Mouse (Mus musculus) c-Kit-negative CD71-positive TER-119-positive erythroid progenitor cells, embryonic 14.5 days (primary cell): Measurements from ENCODE around the gene Pheta2.
"Not testable (repeated sequence)": the region's sequence is repeated elsewhere in the genome, so short reads cannot be mapped to it uniquely, and the experiment has no call there.

Source experiments
- DNase-seq: peaks from one replicate; pipeline ENCODE4 v3.0.0-alpha.2; 2013; ENCODE audit warnings: low read depth, low spot score

The Pheta2 gene

DNA sequence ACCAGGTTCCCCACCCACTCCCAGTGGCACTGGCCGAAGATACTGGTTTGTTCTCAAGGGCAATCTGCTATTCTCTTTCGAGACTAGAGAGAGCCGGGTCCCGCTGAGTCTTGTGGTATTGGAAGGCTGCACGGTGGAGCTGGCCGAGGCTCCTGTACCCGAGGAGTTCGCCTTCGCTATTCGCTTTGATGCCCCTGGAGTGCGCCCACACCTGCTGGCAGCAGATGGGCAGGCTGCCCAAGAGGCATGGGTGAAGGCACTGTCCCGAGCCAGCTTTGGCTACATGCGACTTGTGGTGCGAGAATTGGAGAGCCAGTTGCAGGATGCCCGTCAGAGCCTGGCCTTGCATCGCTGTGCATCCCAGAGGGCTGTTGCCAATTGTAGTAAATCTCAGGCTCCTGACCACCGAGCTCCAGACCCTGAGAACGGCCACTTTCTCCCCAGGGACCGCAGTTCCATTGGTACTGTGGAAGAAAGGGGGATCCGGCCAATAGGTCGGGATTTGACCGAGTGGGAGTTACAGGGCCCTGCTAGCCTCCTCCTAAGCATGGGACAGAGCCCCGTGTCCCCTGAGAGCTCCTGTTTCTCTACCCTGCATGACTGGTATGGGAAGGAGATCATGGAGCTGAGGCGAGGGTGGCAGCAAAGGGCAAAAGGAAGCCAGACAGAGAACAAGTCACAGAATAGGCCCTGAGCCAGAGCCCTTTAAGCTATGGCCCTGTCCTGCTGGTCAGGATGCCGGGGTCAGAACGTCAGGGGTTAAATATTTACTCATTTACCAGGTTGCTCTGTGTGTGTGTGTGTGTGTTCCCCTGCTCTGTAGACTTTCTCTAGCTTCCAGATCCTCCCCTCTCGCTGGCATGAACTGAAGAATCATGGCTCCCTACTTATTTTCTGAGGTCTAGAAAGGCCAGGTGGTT is 4.9 kb downstream of the Pheta2 start:
- DNase-seq, result no peak

DNA sequence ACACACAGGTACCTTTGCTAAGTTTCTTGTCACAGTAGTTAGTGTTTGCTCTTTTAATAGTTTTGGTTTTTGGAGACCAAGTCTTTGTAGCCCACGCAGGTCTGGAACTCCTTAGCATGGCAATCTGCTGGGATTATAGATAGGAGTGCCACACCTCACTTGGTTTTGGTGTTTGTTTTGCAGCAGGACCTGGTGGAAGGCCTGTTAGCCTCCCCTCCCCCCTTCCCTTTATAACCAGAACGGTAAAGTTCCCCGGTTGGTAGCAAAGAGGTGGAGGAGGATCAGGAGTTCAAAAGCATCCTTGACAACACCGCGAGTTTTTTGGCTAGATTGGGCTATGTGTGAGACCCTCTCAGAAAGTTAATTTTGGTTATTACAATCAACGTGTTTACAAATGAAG is 6.2 kb downstream of the Pheta2 start:
- no peak for DNase-seq

DNA sequence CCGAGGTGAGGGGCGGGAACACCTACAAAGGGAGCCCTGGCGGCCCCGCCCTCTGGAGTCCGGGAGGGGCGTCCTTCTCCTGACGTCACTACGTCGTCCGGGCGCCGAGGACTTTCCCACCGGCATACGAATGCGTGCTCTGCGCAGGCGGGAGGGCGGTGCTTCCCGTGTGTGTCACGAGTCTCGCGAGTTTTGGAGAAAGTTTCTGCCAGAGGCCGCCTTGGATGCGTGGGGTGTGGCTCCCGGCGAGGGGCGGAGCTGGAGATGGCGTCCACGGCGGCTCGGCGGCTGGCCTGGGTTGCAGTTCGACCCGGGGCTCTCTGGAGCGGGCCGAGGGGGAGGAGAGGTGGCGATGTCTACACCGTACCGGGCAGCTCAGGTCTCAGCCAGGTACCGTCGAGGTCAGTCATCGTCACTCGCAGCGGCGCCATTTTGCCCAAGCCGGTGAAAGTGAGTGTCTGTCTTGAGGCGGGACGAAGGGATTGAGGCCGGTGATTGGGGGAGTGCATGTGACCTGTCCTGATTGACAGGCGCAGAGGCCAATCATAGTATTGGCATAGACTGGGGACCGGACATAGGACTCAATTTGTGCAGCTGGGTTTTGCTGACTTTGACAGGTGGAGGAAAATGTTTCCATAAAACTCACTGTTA is 7.2 kb downstream of the Pheta2 start:
- peak; percentile 99 for DNase-seq

DNA sequence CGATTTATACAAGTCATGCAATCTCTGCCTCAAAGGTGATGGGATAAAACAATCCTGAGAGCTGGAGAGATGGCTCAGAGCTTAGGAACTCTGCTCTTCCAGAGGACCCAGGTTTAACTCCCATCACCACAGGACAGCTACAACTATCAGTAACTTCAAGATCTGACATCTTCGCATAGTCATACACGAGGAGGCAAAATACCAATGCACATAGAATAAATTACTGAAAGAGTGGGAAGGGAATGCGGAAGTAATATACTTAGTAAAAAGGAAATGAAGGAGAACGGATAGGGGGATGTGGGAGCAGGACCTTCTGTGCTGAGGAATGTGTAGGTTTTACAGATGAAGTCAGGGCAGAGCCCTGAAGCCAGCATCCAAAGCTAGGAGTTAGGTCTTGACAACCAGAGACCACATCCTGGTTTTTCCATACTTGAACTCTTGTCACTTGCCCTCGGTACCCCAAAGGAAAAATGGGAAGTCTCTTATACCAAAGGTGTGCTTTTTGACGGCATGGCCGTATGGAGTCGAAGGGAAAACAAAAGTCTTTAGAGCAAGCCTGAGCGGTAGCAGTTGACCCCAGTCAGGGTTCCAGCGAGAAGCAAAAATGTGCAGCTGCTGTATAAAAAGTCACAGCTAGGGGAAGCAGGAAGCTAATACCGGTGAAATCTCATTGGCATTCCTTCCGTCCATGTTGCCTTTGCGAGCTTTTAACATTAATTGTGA is 8.0 kb downstream of the Pheta2 start:
- DNase-seq, result no peak

DNA sequence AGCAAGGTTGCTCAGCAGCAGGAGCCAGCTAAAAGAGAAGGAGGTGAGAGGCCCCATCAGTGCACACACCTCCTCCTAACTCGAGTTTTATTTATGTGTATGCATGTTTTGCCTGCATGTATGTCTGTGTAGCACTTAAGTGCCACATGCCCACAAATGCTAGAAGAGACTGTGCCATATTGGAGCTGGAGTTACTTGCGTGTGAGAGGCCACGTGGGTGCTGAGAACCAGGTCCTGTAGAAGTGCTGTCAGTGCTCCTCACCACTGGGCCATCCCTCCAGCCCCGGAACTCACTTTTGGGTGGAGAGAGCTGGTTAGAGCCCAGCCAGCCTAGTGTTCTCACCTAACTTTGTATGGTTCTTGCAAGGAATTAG is 8.5 kb downstream of the Pheta2 start:
- DNase-seq, result no peak

DNA sequence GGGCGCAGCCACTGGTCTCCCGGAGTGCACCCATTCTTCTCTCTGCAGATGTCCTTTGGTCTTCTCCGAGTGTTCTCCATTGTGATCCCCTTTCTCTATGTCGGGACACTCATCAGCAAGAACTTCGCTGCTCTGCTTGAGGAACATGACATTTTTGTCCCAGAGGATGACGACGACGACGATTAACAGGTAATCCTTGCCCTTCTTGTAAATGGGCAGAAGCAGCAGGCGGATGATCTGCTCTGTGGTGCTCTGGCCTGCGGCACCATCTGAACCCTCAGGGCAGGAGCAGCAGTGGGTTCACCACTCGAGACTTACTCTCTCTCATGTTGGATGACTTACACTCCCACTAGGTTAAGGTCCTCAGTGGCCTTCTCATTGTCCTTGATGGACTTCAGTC is 9.1 kb downstream of the Pheta2 start:
- no peak for DNase-seq

DNA sequence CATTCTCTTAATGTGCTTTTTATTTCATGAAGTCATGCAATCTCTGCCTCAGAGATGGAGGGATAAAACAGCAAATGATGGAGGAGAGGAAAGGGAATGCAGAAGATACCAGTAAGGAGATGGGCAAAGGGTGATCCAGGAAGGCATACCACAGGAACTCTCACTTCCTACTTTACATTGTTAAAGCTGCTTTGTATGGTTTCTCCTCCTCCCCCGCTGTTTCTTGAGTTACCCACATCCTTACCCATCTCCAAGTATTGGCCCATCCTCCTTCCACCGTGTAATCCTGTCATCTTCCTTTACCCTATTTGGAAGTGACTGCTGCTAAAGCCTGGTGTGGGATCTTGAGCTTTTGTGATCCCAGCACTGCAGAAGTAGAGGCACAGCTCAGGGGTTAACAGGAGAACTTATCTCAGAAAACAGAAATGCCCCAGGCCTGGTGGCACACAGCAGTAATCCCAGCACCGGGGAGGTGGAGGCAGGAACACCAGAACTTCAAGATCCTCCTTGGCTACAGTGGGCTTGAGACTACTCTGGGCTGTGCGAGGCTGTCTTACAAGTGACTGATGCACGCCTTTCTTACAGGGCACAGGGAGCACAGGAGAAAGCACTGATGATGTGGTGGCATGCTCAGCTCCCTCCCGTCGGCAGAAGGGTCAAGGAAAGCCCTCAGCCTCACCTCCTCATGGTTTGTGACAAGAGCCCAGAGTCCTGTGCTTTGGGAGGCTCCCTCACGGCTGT is 9.7 kb downstream of the Pheta2 start:
- no peak for DNase-seq

DNA sequence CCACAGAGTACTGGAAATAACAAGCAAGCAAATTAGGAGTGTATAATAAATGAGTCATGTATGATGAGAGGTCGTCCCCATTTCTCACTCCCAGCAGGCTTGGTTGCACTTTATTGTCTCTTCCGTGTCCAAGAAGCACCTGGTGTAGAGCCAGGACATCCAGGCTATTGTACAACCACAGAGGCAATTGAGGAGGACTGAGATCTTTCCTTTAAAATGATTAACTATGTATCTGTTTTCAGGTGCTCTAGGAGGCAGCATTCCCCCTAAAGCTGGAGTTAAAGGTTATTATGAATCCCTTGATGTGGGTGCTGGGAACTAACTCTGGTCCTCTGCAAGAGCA is 10.2 kb downstream of the Pheta2 start:
- DNase-seq, result no peak

DNA sequence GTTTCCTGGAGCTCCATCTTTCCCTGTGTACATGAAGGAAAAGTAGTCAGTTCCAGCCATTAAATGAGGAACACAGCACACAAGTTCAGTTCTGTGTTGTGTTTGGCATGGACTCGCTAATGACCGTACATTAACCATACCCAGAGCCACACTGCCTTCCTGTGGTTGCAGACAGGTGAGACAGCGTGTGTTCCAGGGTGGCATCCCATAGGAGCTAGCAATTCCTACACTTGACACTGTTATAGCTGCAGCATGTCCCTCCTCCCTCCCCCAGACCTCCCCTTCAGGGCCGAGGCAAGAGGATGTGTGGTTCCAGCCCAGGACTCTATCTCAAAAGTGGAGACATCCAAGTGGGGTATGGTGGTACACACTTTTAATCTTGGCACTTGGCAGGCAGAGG is 11.6 kb downstream of the Pheta2 start:
- no peak for DNase-seq

DNA sequence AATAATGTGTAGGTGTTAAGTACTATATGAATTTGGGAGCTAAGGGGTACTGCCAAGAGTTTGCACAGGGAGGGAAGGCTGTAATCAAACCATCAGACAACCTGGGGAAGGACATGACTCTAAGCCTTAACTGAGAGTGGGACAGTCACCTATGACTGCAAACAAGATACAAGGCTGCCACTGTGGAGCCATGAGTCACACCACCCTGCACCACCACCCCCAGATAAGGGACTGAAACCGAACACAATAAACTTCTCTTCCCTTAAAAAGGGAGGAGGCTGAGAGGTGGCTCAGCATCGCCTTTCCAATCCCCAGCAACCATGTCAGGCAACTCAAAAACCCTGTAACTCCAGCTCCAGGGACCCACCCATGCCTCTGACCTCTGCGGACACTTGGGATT is 12.7 kb downstream of the Pheta2 start:
- no peak for DNase-seq

DNA sequence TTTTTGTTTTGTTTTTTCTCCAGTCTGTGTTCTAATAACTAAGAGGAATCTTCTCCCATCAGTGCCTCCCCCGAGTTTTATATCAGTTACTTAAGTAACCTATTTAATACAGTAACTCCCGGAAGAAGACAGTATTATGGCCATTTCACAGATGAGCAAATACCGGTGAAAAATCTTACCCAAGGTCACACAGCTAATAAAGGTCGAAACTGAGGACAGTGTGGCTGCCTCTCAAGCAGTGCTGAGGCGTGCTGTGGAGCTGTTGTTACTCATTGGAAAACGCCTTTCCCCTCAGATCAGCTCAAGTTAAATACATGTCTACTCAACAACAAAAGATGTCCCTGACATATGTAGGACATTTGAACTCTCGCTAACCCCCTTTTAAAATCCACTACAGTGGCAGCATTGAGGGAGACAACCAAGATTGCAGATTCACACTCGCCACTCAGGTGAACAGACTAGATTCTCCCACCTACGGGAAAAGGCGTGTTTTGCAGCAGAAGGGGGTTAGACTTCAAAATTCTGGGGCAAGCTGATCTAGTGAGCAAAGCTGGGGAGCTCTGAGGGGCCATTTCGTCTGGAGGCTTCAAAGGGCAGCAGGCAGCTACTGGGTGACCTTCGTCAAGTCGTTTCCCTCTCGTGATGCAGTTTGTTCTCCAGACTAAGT is 14.5 kb downstream of the Pheta2 start:
- peak; percentile 26 for DNase-seq

DNA sequence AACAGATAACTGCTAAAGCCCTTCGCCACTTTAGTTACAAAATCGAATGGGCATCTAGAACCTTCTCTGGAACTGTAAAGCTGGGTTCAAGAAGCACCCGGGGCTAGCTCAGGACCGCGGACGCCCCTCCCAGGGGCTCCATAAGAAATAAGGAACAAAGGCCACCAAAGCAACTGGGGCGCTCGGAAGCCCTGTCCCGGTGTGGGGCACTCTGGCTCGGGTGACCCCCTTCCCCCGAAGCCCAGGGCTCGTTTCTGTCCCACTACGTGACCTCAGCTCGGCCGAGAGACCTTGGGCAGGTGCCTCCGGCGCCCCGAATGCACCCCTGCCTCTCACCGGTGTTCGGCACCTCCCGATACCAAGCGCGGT is 15.0 kb downstream of the Pheta2 start:
- no peak for DNase-seq

DNA sequence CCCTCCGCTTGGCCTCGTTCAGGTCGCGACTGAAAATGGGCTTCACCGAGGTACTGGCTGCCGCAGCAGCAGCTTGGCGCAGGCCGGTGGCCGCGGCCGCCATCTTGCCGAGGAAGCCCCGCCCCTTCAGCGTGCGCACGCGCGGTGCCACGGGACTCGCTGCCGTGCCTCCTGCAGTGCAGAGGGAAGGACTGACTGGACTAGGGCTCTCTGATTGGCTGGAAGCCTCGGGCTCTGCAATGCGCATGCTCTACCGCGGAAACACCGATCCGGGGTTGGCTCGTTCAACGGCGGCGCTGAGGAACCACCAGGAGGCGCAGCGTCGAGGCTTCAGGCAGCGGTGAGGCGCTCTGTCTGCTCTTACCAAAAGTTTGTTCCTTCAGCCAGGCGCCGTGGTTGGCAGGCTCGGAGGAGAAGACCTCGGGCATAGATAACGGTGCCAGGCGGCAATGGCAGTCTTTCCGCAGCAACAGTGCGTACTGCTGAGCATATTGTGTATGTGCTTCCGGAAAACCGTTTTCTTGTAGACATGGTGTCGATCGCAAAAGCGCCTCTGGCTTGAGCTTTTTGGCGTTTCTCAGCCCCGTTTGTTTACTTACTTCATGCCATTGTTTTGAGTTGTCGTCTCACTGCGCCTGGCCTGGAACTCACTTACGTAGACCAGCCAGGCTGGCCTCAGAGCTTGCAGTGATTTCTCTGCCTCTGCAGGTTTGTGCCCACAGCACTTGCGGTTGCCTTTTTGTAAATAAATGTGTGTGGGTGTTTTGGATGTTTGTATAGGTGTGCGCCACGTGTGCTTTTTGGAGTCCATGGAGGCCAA is 15.6 kb downstream of the Pheta2 start, which contains the start of gene Ndufa6:
TSS of gene Ndufa6 (minus strand) at position 197 of the 820 bp plus-strand sequence.
- peak; percentile 97 for DNase-seq

DNA sequence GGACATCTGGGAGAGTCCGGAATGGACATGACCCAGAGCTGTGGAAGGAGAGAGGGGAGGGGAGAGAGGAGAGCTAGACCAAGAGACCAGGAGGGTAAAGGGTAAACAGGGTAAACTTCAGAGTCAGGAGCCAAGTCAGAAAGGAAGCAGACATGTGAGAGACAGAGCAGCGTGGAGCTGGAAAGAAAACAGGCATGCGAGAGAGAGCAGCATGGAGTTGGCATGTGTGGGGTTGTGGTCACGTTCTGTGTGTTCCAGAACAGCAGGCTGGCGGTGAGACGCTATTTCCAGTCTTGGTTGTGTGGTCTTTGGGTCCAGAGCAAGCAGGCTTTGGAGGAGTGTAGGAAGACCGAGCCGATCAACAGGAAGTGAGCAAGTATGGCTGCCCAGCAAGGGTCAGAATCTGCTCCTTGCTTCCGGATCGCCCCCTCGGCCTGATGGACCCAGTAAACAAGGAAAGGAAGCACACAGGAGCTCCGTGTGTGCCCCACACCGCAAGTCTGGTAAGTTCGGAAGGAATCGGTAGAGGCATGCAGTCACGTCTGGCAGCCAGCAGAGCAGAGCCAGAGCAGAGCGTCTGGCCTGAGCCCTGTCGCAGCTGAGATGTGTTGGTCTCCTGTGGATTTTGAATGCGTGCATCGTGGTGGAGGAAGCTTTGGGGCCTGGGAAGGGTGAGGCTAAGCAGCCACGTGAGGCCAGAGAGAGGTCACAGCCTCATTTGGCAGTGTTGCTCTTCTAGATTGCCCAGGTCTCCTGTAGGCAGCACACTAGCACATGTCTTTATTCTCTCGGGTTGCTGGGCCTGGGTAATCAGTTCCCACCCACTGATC is 19.9 kb downstream of the Pheta2 start:
- no peak for DNase-seq

DNA sequence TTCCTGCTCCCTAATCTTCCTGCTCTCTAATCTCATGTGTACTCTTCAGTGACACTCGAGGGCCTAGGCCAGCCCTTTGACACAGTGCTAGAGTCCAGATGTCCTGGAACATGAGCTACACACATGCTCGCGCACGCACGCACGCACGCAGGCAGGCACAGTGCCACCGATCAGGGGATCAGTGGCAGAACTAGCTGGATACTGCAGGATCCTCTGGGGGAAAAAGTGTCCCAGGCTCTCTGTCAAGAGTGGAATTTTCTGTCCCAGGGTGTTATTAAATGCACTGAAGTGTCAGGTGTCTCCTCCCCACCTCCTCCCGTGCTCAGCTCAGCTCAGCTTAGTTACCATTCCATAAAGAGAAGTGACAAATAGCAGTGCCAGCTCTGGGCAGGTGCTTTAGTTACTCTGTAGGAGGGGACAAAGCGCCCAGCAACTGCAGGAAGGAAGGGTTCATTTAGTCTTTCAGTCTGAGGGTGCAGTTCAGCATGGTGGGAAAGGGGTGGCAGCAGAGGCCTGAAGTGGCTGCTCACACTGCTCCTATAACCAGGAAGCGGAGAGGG is 22.8 kb downstream of the Pheta2 start:
- DNase-seq, result no peak

DNA sequence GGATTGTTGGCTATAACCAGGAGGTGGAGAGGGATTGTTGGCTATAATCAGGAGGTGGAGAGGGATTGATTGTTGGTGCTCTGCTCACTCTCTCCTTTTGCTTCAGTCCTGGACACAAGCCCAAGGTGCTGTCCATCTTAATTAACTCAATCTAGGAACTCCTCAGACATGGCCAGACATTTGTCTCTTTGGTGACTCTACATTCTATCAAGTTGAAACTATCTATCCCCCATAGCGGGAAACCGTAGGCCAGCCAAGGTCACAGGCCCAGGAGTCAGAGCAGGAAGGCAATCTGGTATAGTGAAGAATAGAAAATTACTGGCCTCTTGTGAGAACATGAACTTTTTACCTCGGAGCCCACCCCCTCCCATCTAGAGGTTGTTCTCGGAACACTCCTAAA is 23.5 kb downstream of the Pheta2 start:
- no peak for DNase-seq

DNA sequence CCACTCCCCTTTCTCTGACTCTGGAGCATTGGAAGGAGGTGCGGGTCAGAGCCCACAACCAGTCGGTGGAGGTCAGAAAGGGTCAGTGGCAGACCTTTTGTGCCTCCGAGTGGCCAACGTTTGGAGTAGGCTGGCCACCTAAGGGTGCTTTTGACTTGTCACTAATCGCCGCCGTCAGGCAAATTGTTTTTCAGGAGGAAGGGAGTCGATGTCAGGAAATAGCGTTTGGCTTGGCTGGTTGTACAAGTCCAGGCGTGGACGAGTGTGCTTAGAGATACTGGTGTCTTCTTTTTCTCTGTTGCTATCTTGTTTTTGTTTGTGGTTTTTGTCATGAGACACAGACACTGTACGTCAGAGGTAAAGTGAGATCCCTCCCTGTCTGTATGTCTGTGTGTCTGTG is 25.1 kb downstream of the Pheta2 start:
- not testable (repeated sequence) for DNase-seq

DNA sequence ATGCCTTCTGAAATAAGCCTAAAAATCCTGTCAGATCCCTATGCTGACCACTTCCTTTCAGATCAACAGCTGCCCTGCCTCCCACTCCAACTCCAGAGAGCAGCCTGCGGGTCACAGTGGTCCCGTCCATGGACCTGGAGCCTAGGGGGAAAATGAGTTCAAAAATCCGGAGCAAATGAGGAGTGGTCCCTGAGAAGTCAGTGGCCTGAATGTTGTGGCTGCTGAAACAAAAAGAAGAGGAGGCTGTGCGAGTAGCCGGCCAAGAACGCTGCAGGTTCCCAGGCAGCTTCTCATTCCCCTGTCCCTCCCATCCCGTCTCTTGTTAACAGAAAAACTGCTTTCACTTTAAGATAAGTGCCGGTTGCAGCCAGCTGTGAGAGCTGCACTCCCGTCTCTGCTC is 25.8 kb downstream of the Pheta2 start:
- DNase-seq, result not testable (repeated sequence)

DNA sequence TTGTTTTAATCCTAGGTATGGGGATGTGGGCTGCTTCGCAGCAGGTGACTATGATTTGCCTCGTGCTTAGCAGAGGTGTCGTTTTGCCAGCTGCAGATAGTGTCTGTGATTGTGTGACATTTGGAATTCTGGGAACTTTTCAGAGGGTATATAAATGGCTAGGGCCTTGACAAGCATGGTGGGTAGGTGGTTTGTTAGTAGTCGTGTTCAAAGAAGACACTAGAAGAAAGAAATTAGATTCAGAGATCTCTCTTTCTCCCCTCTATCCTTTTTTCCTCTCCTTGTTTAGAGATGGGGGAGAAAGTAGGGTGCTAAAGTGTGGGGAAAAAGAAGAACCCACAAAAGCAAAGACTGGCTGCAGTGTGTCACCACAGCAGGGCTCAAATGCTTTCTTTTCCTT is 29.4 kb downstream of the Pheta2 start:
- DNase-seq, result no peak
